Mouse (Mus musculus) liver, embryonic 15.5 days (tissue): ENCODE results near the gene Dapk2. TPM values are rescaled to one million over a fixed set of nuclear protein-coding genes. Genes with fewer than 3 reads are reported as not detected.
A peak's percentile ranks its signal among the peaks of the same experiment; 100 is the strongest.

Source experiments
- ATAC-seq: fragments of 200-750 bp; cut with Nextera tagmentation; 2 replicates; pipeline ENCODE4 v1.8.0; 2017; ENCODE audit warnings: moderate number of reproducible peaks, mild to moderate bottlenecking, moderate library complexity; ENCODE audit not compliant: insufficient read depth
- H3K27ac ChIP-seq: fragments of 300-500 bp; sonication (generic); replicated peaks from 2 replicates; pipeline ENCODE4 v1.5.1; 2015; ENCODE audit warnings: mild to moderate bottlenecking, inconsistent platforms
- H3K27me3 ChIP-seq: fragments of 300-500 bp; sonication (generic); 2 replicates; pipeline ENCODE4 v1.6.1; 2015; ENCODE audit warnings: mild to moderate bottlenecking, inconsistent platforms
- H3K36me3 ChIP-seq: fragments of 300-500 bp; sonication (generic); replicated peaks from 2 replicates; pipeline ENCODE4 v1.6.1; 2015; ENCODE audit warnings: moderate library complexity, mild to moderate bottlenecking, inconsistent platforms
- H3K4me1 ChIP-seq: fragments of 300-500 bp; sonication (generic); replicated peaks from 2 replicates; pipeline ENCODE4 v1.6.1; 2015; ENCODE audit warnings: inconsistent platforms
- H3K4me2 ChIP-seq: fragments of 300-500 bp; sonication (generic); 2 replicates; pipeline ENCODE4 v1.6.1; 2015; ENCODE audit warnings: moderate library complexity, mild to moderate bottlenecking, inconsistent platforms
- H3K4me3 ChIP-seq: fragments of 300-500 bp; sonication (generic); replicated peaks from 2 replicates; pipeline ENCODE4 v1.5.1; 2015; ENCODE audit warnings: mild to moderate bottlenecking, inconsistent platforms
- H3K9ac ChIP-seq: fragments of 300-500 bp; sonication (generic); 2 replicates; pipeline ENCODE4 v1.6.1; 2015; ENCODE audit warnings: moderate library complexity, mild to moderate bottlenecking, inconsistent platforms
- H3K9me3 ChIP-seq: fragments of 300-500 bp; sonication (generic); replicated peaks from 2 replicates; pipeline ENCODE4 v1.6.1; 2016; ENCODE audit warnings: inconsistent platforms
- WGBS: fragments of 180-500 bp; shearing (Covaris S2); methylation state at CpG from one replicate; pipeline ENCODE4 v1.1.7; 2015; ENCODE audit warnings: mixed read lengths; ENCODE audit not compliant: insufficient replicate concordance; 5-methylcytosine and 5-hydroxymethylcytosine counted together
- polyA plus RNA-seq: library from polyadenylated mRNA; unstranded; fragments of >200 nt; fragmentation: Nextera tagmentation; extraction: Ambion mirVana; gene quantifications from 2 replicates; pipeline ENCODE4 v1.2.1, GENCODE M21; 2015

Gene Dapk2
- polyA plus RNA-seq, 1 experiment from 2014 or later, result 33.9 TPM

GRCm38 (mm10) chr9:66186426-66186825 lies 28.4 kb downstream of the Dapk2 start:
- WGBS, result 23% methylated on average over 6 of the region's 6 CpGs
- H3K27me3 ChIP-seq, result no peaks in the 10 kb centered on the region
- ATAC-seq, result no peak
- no peaks in the 10 kb centered on the region for H3K9me3 ChIP-seq
- H3K27ac ChIP-seq, result peak overlapping the region; percentile 97
- no peaks in the 10 kb centered on the region for H3K36me3 ChIP-seq
- H3K9ac ChIP-seq, result no peak overlapping the region
- peaks cover 79% of the 10 kb centered on the region for H3K4me1 ChIP-seq
- H3K4me2 ChIP-seq, result peak overlapping the region; percentile 42
- H3K4me3 ChIP-seq, result no peak overlapping the region

DNA sequence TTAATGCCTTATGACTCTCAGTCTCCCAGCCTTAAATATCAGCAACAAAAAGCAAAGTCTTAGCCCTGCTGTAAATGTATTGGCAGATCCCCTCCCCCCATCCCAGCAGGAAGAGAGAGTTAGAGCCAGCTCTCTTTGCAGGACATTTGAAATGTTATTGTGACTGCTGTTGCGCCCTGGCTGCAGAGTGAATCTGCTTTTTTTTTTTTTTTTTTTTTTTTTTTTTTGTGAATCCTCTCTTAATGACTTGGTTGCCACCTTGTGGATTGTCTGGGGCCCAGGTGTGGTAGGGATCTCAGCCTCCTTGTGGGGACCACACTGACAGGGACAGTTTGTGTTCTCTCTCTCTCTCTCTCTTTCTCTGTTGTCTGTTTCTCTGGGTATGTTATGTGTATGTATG lies 31.0 kb downstream of the Dapk2 start:
- Histone ChIP-seq H3K9me3 (no peaks in the 10 kb centered on the region), H3K4me2 (no peak overlapping the region), H3K27me3 (no peaks in the 10 kb centered on the region), H3K9ac (no peak overlapping the region), H3K4me1 (peaks cover 81% of the 10 kb centered on the region), H3K36me3 (no peaks in the 10 kb centered on the region), H3K4me3 (no peak overlapping the region), H3K27ac (no peak overlapping the region)
- 79% methylated on average over 1 of the region's 1 CpGs for WGBS
- ATAC-seq, result no peak

- peak overlapping the region; percentile 47 for H3K4me2 ChIP-seq
- H3K36me3 ChIP-seq, result no peaks in the 10 kb centered on the region
- H3K9me3 ChIP-seq, result no peaks in the 10 kb centered on the region
- H3K27ac ChIP-seq, result peak overlapping the region; percentile 88
- H3K27me3 ChIP-seq, result no peaks in the 10 kb centered on the region
- peak overlapping the region; percentile 6; the same call in 1 of the 2 replicates for H3K9ac ChIP-seq
- 18% methylated on average over 3 of the region's 3 CpGs for WGBS
- H3K4me3 ChIP-seq, result no peak overlapping the region
- peak; percentile 85 for ATAC-seq
- peaks cover 67% of the 10 kb centered on the region for H3K4me1 ChIP-seq
Measured at GRCm38 (mm10) chr9:66194003-66194402, 36.0 kb downstream of the Dapk2 start.

DNA sequence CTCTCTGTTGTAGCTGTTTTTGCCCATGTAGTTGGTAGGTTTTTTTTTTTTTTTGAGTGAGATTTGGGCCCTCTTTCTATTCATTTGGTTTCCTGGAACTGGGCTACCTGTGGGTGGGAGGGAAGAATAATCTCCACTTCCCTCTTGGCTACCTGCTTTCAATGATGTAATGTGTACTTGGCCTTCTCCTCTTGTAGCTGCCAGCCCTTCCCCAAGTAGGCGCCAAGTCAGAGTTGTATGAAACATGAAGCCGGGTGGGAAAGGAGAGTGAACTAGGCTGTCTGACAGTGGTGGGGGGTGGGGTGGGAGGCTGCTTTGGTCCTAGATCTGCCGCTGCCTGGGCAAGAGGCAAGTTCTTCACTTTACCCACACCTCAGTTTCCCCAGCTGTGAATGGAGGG lies 38.5 kb downstream of the Dapk2 start:
- no peak overlapping the region for H3K9ac ChIP-seq
- H3K27ac ChIP-seq, result no peak overlapping the region
- H3K27me3 ChIP-seq, result no peaks in the 10 kb centered on the region
- no peak overlapping the region for H3K4me3 ChIP-seq
- no peaks in the 10 kb centered on the region for H3K36me3 ChIP-seq
- H3K4me1 ChIP-seq, result peaks cover 85% of the 10 kb centered on the region
- WGBS, result 66% methylated on average over 3 of the region's 3 CpGs
- H3K9me3 ChIP-seq, result no peaks in the 10 kb centered on the region
- ATAC-seq, result no peak
- H3K4me2 ChIP-seq, result no peak overlapping the region

- Histone ChIP-seq H3K4me1 (peaks cover 83% of the 10 kb centered on the region), H3K27me3 (no peaks in the 10 kb centered on the region), H3K4me3 (no peak overlapping the region), H3K4me2 (no peak overlapping the region), H3K9me3 (no peaks in the 10 kb centered on the region), H3K9ac (no peak overlapping the region), H3K27ac (no peak overlapping the region), H3K36me3 (no peaks in the 10 kb centered on the region)
- 83% methylated on average over 1 of the region's 1 CpGs for WGBS
- ATAC-seq, result no peak
Measured at GRCm38 (mm10) chr9:66198533-66198932, 40.5 kb downstream of the Dapk2 start.

- Histone ChIP-seq H3K27ac (peak overlapping the region; percentile 83), H3K4me3 (no peak overlapping the region), H3K9ac (no peak overlapping the region), H3K36me3 (no peaks in the 10 kb centered on the region), H3K27me3 (no peaks in the 10 kb centered on the region), H3K9me3 (no peaks in the 10 kb centered on the region), H3K4me1 (peaks cover 72% of the 10 kb centered on the region), H3K4me2 (peak overlapping the region; percentile 35)
- no peak for ATAC-seq
- WGBS, result 78% methylated on average over 14 of the region's 14 CpGs
Measured at GRCm38 (mm10) chr9:66199657-66200410, 41.8 kb downstream of the Dapk2 start.

DNA sequence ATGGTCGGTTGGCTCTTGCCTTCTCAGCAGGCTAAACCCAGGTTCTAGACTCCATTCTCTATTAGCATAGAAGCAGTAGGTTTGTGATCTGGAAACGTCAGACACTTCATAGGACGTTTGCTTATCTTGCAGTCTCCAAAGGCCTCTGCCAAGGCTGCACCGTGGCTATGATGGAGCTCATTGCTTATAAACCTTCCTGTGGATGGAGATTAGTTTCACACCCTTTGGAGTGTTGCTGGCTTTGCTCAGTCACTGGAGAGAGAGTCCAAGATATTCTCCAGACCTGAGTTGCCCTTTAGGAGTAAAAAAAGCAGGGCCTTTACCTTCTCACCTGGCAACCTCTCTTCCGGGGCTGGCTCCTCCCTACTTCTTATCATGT lies 42.4 kb downstream of the Dapk2 start:
- Histone ChIP-seq H3K4me2 (peak overlapping the region; percentile 35), H3K27me3 (no peaks in the 10 kb centered on the region), H3K36me3 (no peaks in the 10 kb centered on the region), H3K4me3 (no peak overlapping the region), H3K27ac (peak overlapping the region; percentile 83), H3K9ac (no peak overlapping the region), H3K9me3 (no peaks in the 10 kb centered on the region), H3K4me1 (peaks cover 72% of the 10 kb centered on the region)
- peak; percentile 79 for ATAC-seq
- 26% methylated on average over 5 of the region's 5 CpGs for WGBS

DNA sequence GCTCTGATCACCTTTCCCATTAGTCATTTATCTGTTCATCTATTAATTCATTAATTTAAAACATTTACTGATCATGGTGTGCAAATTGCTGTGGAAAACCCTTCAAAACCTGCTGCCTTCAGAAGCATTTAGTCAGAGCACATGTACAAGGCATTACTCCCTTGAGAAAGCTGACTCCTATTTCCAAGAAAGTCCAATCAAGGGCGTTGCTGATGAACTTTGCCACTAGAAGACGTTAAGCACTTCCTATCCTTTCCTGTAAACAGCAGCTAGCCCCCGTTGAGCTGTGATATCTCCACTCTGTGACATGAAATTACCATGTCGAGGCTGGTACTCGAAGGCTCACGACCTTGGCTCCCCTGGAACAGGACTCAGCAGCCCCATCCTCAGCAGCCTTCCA lies 43.6 kb downstream of the Dapk2 start:
- no peaks in the 10 kb centered on the region for H3K36me3 ChIP-seq
- ATAC-seq, result no peak
- H3K4me3 ChIP-seq, result no peak overlapping the region
- no peaks in the 10 kb centered on the region for H3K9me3 ChIP-seq
- WGBS, result 19% methylated on average over 6 of the region's 6 CpGs
- H3K27me3 ChIP-seq, result no peaks in the 10 kb centered on the region
- no peak overlapping the region for H3K4me2 ChIP-seq
- peak overlapping the region; percentile 7 for H3K27ac ChIP-seq
- peaks cover 68% of the 10 kb centered on the region for H3K4me1 ChIP-seq
- no peak overlapping the region for H3K9ac ChIP-seq

GRCm38 (mm10) chr9:66202463-66202862 lies 44.4 kb downstream of the Dapk2 start:
- peak overlapping the region; percentile 7 for H3K27ac ChIP-seq
- no peaks in the 10 kb centered on the region for H3K27me3 ChIP-seq
- ATAC-seq, result no peak
- WGBS, result 39% methylated on average over 7 of the region's 7 CpGs
- H3K36me3 ChIP-seq, result no peaks in the 10 kb centered on the region
- no peak overlapping the region for H3K4me2 ChIP-seq
- H3K4me1 ChIP-seq, result peaks cover 69% of the 10 kb centered on the region
- H3K9me3 ChIP-seq, result no peaks in the 10 kb centered on the region
- H3K4me3 ChIP-seq, result no peak overlapping the region
- no peak overlapping the region for H3K9ac ChIP-seq

DNA sequence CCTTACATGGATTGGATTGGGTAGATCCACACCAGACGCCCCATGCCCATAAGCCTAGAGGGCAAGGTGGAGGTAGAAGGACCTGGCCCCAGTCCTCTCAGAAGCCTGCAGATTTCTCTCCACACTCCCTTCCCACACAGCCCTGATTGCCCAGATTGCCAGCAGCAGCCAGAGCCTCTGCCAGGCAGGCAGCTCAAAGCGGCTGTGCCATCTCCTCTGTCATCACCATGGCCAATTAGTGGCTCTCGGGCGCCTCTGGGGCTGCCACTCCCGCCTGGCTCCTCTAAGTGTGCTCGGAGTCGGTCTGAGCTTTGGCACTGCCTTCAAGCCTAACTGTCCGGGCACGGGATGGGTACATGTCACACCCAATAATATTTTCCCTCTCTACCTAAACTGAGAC lies 47.7 kb downstream of the Dapk2 start:
- WGBS, result 82% methylated on average over 9 of the region's 9 CpGs
- H3K27ac ChIP-seq, result no peak overlapping the region
- H3K4me1 ChIP-seq, result peaks cover 50% of the 10 kb centered on the region
- no peaks in the 10 kb centered on the region for H3K9me3 ChIP-seq
- H3K36me3 ChIP-seq, result no peaks in the 10 kb centered on the region
- H3K9ac ChIP-seq, result no peak overlapping the region
- no peak overlapping the region for H3K4me3 ChIP-seq
- no peaks in the 10 kb centered on the region for H3K27me3 ChIP-seq
- no peak overlapping the region for H3K4me2 ChIP-seq
- no peak for ATAC-seq

DNA sequence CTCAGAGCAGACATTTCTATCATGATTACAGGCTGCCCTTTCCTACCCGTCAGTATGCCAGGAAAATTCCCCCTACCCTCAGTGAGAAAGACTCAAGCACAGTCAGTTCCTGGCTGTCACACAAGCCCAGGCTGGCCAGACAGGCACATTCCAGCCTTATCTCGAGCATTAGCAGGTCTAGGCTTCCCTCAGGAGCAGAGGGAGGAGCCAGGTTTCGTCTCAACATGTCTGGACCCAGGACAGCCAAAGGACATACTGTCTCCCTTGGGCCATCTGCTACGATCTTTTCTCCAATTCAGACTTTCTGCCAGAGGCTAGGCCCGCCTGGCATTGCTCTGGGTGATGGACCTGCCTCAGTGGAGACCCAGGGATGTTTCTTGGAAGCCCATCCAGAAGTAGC lies 48.8 kb downstream of the Dapk2 start:
- Histone ChIP-seq H3K27ac (no peak overlapping the region), H3K36me3 (no peaks in the 10 kb centered on the region), H3K9ac (no peak overlapping the region), H3K27me3 (no peaks in the 10 kb centered on the region), H3K4me3 (no peak overlapping the region), H3K4me2 (no peak overlapping the region), H3K9me3 (no peaks in the 10 kb centered on the region), H3K4me1 (peaks cover 48% of the 10 kb centered on the region)
- no peak for ATAC-seq
- WGBS, result 54% methylated on average over 5 of the region's 5 CpGs

GRCm38 (mm10) chr9:66211420-66211819 lies 53.4 kb downstream of the Dapk2 start:
- H3K27me3 ChIP-seq, result no peaks in the 10 kb centered on the region
- ATAC-seq, result no peak
- no peak overlapping the region for H3K9ac ChIP-seq
- no peak overlapping the region for H3K4me2 ChIP-seq
- 59% methylated on average over 4 of the region's 4 CpGs for WGBS
- 0 out of 2 replicates have a peak overlapping the region, but pooled peaks have one; percentile 87 for H3K27ac ChIP-seq
- H3K36me3 ChIP-seq, result no peaks in the 10 kb centered on the region
- H3K4me3 ChIP-seq, result no peak overlapping the region
- no peaks in the 10 kb centered on the region for H3K9me3 ChIP-seq
- H3K4me1 ChIP-seq, result peaks cover 64% of the 10 kb centered on the region
